Mouse (Mus musculus) fat pad, adult 2 months (tissue): ENCODE data around the gene Daam2.
"Not testable (repeated sequence)": the region's sequence is repeated elsewhere in the genome, so short reads cannot be mapped to it uniquely, and the experiment has no call there.

Experiments used
- DNase-seq: peaks from one replicate; pipeline ENCODE4 v3.0.0-alpha.2; 2011; ENCODE audit warnings: low read depth, low spot score; ENCODE audit errors: extremely low read depth

Gene Daam2

GRCm38 (mm10) chr17:49489098-49489497, 75.0 kb downstream of the Daam2 start:
- no peak for DNase-seq

- DNase-seq: no peak
Measured at GRCm38 (mm10) chr17:49484435-49484834, 79.7 kb downstream of the Daam2 start.

GRCm38 (mm10) chr17:49481876-49482275, 82.3 kb downstream of the Daam2 start:
- DNase-seq: no peak

- DNase-seq: no peak
Measured at GRCm38 (mm10) chr17:49477370-49477769, 86.8 kb downstream of the Daam2 start.

- no peak for DNase-seq
Measured at GRCm38 (mm10) chr17:49475174-49475573, 89.0 kb downstream of the Daam2 start.

- DNase-seq: peak; percentile 8
Measured at GRCm38 (mm10) chr17:49474051-49474450, 90.1 kb downstream of the Daam2 start.

- DNase-seq: no peak
Measured at GRCm38 (mm10) chr17:49472626-49473025, 91.5 kb downstream of the Daam2 start.

- no peak for DNase-seq
Measured at GRCm38 (mm10) chr17:49468223-49468622, 95.9 kb downstream of the Daam2 start.

- DNase-seq: no peak
Measured at GRCm38 (mm10) chr17:49464884-49465283, 99.3 kb downstream of the Daam2 start.

- DNase-seq: no peak
Measured at GRCm38 (mm10) chr17:49458386-49458785, 105.8 kb downstream of the Daam2 start.

GRCm38 (mm10) chr17:49457833-49458232, 106.3 kb downstream of the Daam2 start:
- no peak for DNase-seq

GRCm38 (mm10) chr17:49456334-49456733, 107.8 kb downstream of the Daam2 start:
- no peak for DNase-seq

- no peak for DNase-seq
Measured at GRCm38 (mm10) chr17:49450922-49451321, 113.2 kb downstream of the Daam2 start.

- no peak for DNase-seq
Measured at GRCm38 (mm10) chr17:49449230-49449608, 114.9 kb downstream of the Daam2 start.

GRCm38 (mm10) chr17:49448570-49449229, 115.4 kb downstream of the Daam2 start:
- no peak for DNase-seq

GRCm38 (mm10) chr17:49442841-49443240, 121.3 kb downstream of the Daam2 start:
- not testable (repeated sequence) for DNase-seq

GRCm38 (mm10) chr17:49440331-49441130, 123.6 kb downstream of the Daam2 start:
- DNase-seq: no peak

- DNase-seq: no peak
Measured at GRCm38 (mm10) chr17:49439706-49440105, 124.4 kb downstream of the Daam2 start.

- no peak for DNase-seq
Measured at GRCm38 (mm10) chr17:49438822-49439574, 125.1 kb downstream of the Daam2 start.

- DNase-seq: not testable (repeated sequence)
Measured at GRCm38 (mm10) chr17:49437306-49437705, 126.8 kb downstream of the Daam2 start.

GRCm38 (mm10) chr17:49436631-49437030, 127.5 kb downstream of the Daam2 start:
- DNase-seq: no peak

GRCm38 (mm10) chr17:49435081-49435480, 129.1 kb downstream of the Daam2 start:
- DNase-seq: no peak
